Mouse (Mus musculus) kidney, embryonic 15.5 days (tissue): Measurements from ENCODE around the gene Vmn2r107. TPM values are rescaled to one million over a fixed set of nuclear protein-coding genes. Genes with fewer than 3 reads are reported as not detected.

Experiments
- ATAC-seq: fragments of 200-750 bp; cut with Nextera tagmentation; replicated peaks from 2 replicates; pipeline ENCODE4 v1.8.0; 2017; ENCODE audit warnings: moderate TSS enrichment; ENCODE audit not compliant: low FRiP score
- H3K27ac ChIP-seq: fragments of 300-500 bp; sonication (generic); 2 replicates; pipeline ENCODE4 v1.5.1; 2015; ENCODE audit warnings: mild to moderate bottlenecking, inconsistent platforms
- H3K27me3 ChIP-seq: fragments of 300-500 bp; sonication (generic); 2 replicates; pipeline ENCODE4 v1.6.1; 2015; ENCODE audit warnings: inconsistent platforms
- H3K36me3 ChIP-seq: fragments of 300-500 bp; sonication (generic); 2 replicates; pipeline ENCODE4 v1.6.1; 2015; ENCODE audit warnings: inconsistent platforms
- H3K4me1 ChIP-seq: fragments of 300-500 bp; sonication (generic); 2 replicates; pipeline ENCODE4 v1.6.1; 2015; ENCODE audit warnings: inconsistent platforms
- H3K4me2 ChIP-seq: fragments of 300-500 bp; sonication (generic); 2 replicates; pipeline ENCODE4 v1.6.1; 2015; ENCODE audit warnings: moderate library complexity, mild to moderate bottlenecking, inconsistent platforms
- H3K4me3 ChIP-seq: fragments of 300-500 bp; sonication (generic); replicated peaks from 2 replicates; pipeline ENCODE4 v1.5.1; 2015; ENCODE audit warnings: mild to moderate bottlenecking, inconsistent platforms
- H3K9ac ChIP-seq: fragments of 300-500 bp; sonication (generic); 2 replicates; pipeline ENCODE4 v1.6.1; 2015; ENCODE audit warnings: mild to moderate bottlenecking, inconsistent platforms
- H3K9me3 ChIP-seq: fragments of 300-500 bp; sonication (generic); replicated peaks from 2 replicates; pipeline ENCODE4 v1.6.1; 2016; ENCODE audit warnings: inconsistent platforms
- WGBS: fragments of 180-500 bp; shearing (Covaris S2); methylation state at CpG from one replicate; pipeline ENCODE4 v1.1.7; 2015; ENCODE audit warnings: mixed read lengths; 5-methylcytosine and 5-hydroxymethylcytosine counted together
- polyA plus RNA-seq: library from polyadenylated mRNA; unstranded; fragments of >200 nt; fragmentation: Nextera tagmentation; extraction: Ambion mirVana; gene quantifications from 2 replicates; pipeline ENCODE4 v1.2.1, GENCODE M21; 2015

Vmn2r107 gene
- polyA plus RNA-seq = not detected in 2 replicates

DNA sequence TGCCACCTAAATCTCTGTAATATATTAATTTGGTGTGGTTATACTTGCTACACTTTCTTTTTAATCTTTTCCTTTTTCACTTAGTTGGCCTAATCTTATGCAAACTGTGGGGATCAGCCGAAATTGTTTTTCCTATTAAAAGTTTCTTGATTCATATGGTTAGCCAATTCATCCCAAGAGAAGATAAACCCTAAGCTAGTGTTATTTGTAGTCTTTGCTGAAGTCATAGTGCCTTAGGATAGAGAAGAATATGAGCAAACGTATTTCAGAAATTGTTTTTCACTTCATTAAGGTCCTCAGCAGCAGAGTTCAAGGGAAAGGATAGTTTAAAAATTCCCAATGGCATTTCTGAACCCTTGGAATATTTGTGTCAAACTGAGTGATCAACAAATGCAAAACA, at the start of gene Vmn2r107:
Gene Vmn2r107 (plus strand): TSS at position 301 of the 400 bp plus-strand sequence.
- Histone ChIP-seq H3K27me3 (no peaks in the 10 kb centered on the region), H3K9ac (no peak within 1 kb of the TSS), H3K4me1 (no peaks in the 10 kb centered on the region), H3K9me3 (no peaks in the 10 kb centered on the region), H3K4me2 (no peak within 1 kb of the TSS), H3K4me3 (no peak within 1 kb of the TSS), H3K36me3 (no peaks in the 10 kb centered on the region), H3K27ac (no peak within 1 kb of the TSS)
- ATAC-seq = no peak
- WGBS = 58% methylated on average over 2 of the region's 2 CpGs

- Histone ChIP-seq H3K9me3 (no peaks in the 10 kb centered on the region), H3K27ac (no peak overlapping the region), H3K9ac (no peak overlapping the region), H3K27me3 (no peaks in the 10 kb centered on the region), H3K36me3 (no peaks in the 10 kb centered on the region), H3K4me2 (no peak overlapping the region), H3K4me1 (no peaks in the 10 kb centered on the region), H3K4me3 (no peak overlapping the region)
- WGBS = 80% methylated on average over 1 of the region's 1 CpGs
- no peak for ATAC-seq
Observed at GRCm38 (mm10) chr17:20305790-20306189, 39.3 kb upstream of the Vmn2r107 start.

GRCm38 (mm10) chr17:20399105-20399504, 54.1 kb downstream of the Vmn2r107 start:
- Histone ChIP-seq H3K9me3 (peaks cover 18% of the 10 kb centered on the region), H3K27me3 (no peaks in the 10 kb centered on the region), H3K4me1 (no peaks in the 10 kb centered on the region), H3K4me3 (no peak overlapping the region), H3K27ac (no peak overlapping the region), H3K4me2 (no peak overlapping the region), H3K36me3 (no peaks in the 10 kb centered on the region), H3K9ac (no peak overlapping the region)
- 51% methylated on average over 2 of the region's 2 CpGs for WGBS
- no peak for ATAC-seq

DNA sequence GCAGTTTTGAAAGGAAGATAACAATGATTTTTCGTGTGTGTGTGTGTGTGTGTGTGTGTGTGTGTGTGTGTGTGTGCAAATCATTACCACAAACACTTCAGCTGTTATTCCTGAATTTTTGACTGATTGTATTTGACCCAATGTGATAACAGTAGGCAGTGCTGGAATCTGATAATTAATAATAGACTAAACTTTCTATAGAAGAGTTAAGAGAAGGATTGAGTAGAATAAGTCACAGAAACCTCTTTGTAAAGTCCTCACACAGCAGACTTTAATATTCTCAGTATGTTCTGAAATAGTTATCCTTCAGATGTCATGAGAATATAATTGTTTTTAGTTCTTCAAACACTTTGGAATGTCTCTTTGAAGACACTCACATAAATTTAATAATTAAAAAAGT, 68.8 kb downstream of the Vmn2r107 start, which contains the start of gene Vmn1r224:
Gene Vmn1r224 (plus strand): TSS at position 301 of the 400 bp plus-strand sequence.
- Histone ChIP-seq H3K4me3 (no peak within 1 kb of the TSS), H3K4me1 (no peaks in the 10 kb centered on the region), H3K9ac (no peak within 1 kb of the TSS), H3K4me2 (no peak within 1 kb of the TSS), H3K27me3 (no peaks in the 10 kb centered on the region), H3K36me3 (no peaks in the 10 kb centered on the region), H3K27ac (no peak within 1 kb of the TSS), H3K9me3 (no peaks in the 10 kb centered on the region)
- WGBS = 41% methylated on average over 1 of the region's 1 CpGs
- ATAC-seq = no peak

Other genes with a start within 250 kb of the Vmn2r107 start
- not detected in 2 replicates for gene Fpr-rs7, start 231.0 kb upstream of the Vmn2r107 start, polyA plus RNA-seq
- not detected in 2 replicates for gene Fpr-rs6, start 162.1 kb upstream of the Vmn2r107 start, polyA plus RNA-seq
- not detected in 2 replicates for gene Vmn2r105, start 110.2 kb upstream of the Vmn2r107 start, polyA plus RNA-seq
- not detected in 2 replicates for gene Vmn2r106, start 59.7 kb upstream of the Vmn2r107 start, polyA plus RNA-seq
- not detected in 2 replicates for gene Vmn1r224, start 68.9 kb downstream of the Vmn2r107 start, polyA plus RNA-seq
- gene Vmn2r108, start 136.1 kb downstream of the Vmn2r107 start, polyA plus RNA-seq = not detected in 2 replicates
- gene Vmn1r225, start 152.9 kb downstream of the Vmn2r107 start, polyA plus RNA-seq = not detected in 2 replicates
- not detected in 2 replicates for gene Vmn2r109, start 219.5 kb downstream of the Vmn2r107 start, polyA plus RNA-seq